Mouse (Mus musculus): ENCODE data around the gene Abraxas2. TPM values are rescaled to one million over a fixed set of nuclear protein-coding genes. Genes with fewer than 3 reads are reported as not detected.
A peak's percentile ranks its signal among the peaks of the same experiment; 100 is the strongest.

Abraxas2 gene
- polyA plus RNA-seq, 1 experiment, result 24.0 TPM

GRCm38 (mm10) chr7:132892806-132893205 is 33.8 kb downstream of the Abraxas2 start:
- H3K27ac ChIP-seq (ENCODE audit: insufficient read depth, low read length), result no peak overlapping the region
- H3K4me1 ChIP-seq (ENCODE audit: control insufficient read depth, insufficient read depth, low read length), result peaks cover 3% of the 10 kb centered on the region; the same call in 1 of the 2 replicates
- TF ChIP-seq POLR2A (IDR thresholded peaks at IDR 0.05; ENCODE audit: extremely low read depth, insufficient read depth, low read length) (no peak), CTCF (IDR thresholded peaks at IDR 0.05; ENCODE audit: extremely low read depth, insufficient read depth, low read length) (no peak)
- no peak overlapping the region for H3K4me3 ChIP-seq (ENCODE audit: insufficient read depth, low read length)

- TF ChIP-seq POLR2A (IDR thresholded peaks at IDR 0.05; ENCODE audit: extremely low read depth, insufficient read depth, low read length) (no peak), CTCF (IDR thresholded peaks at IDR 0.05; ENCODE audit: extremely low read depth, insufficient read depth, low read length) (no peak)
- Histone ChIP-seq H3K4me1 (ENCODE audit: control insufficient read depth, insufficient read depth, low read length) (peaks cover 3% of the 10 kb centered on the region; the same call in 1 of the 2 replicates), H3K27ac (ENCODE audit: insufficient read depth, low read length) (no peak overlapping the region), H3K4me3 (ENCODE audit: insufficient read depth, low read length) (no peak overlapping the region)
These were observed 34.3 kb downstream of the Abraxas2 start for GRCm38 (mm10) chr7:132893336-132893735.

GRCm38 (mm10) chr7:132894841-132895555 is 36.0 kb downstream of the Abraxas2 start:
- Histone ChIP-seq H3K4me1 (ENCODE audit: control insufficient read depth, insufficient read depth, low read length) (peaks cover 3% of the 10 kb centered on the region; the same call in 1 of the 2 replicates), H3K27ac (ENCODE audit: insufficient read depth, low read length) (no peak overlapping the region), H3K4me3 (ENCODE audit: insufficient read depth, low read length) (no peak overlapping the region)
- TF ChIP-seq POLR2A (IDR thresholded peaks at IDR 0.05; ENCODE audit: extremely low read depth, insufficient read depth, low read length), result no peak
- no peak for TF ChIP-seq CTCF (IDR thresholded peaks at IDR 0.05; ENCODE audit: extremely low read depth, insufficient read depth, low read length)

DNA sequence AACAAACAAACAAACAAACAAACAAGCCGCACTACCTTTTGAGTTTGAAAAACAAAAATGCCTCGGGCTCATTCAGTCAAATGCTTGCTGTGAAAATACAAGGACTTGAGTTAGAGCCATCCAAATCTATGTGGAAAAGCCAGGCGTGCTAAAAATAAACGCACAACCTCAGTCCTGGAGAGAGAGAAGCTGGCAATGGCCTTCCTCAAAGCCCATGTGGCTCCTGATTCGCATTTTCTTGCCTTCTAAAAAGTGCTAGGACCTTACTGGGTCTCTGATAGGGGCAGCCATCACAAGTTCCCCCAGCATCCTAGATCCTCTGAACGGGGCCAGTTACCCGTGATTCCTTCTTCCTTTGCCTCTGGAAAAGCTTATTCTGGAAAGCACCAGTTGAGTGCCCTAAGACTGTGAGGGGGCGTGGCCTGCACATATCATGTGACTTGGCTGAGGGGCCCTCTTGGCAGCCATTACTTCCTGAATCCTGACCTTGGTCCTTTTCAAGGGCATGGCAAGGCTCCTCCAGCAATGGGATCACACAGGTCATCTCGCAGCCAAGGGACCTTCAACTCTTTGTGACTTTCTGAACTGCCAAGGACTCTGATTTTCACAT is 37.3 kb downstream of the Abraxas2 start:
- no peak for TF ChIP-seq CTCF (IDR thresholded peaks at IDR 0.05; ENCODE audit: extremely low read depth, insufficient read depth, low read length)
- TF ChIP-seq POLR2A (IDR thresholded peaks at IDR 0.05; ENCODE audit: extremely low read depth, insufficient read depth, low read length), result no peak
- no peak overlapping the region for H3K4me3 ChIP-seq (ENCODE audit: insufficient read depth, low read length)
- no peak overlapping the region for H3K27ac ChIP-seq (ENCODE audit: insufficient read depth, low read length)
- H3K4me1 ChIP-seq (ENCODE audit: control insufficient read depth, insufficient read depth, low read length), result peaks cover 3% of the 10 kb centered on the region; the same call in 1 of the 2 replicates

DNA sequence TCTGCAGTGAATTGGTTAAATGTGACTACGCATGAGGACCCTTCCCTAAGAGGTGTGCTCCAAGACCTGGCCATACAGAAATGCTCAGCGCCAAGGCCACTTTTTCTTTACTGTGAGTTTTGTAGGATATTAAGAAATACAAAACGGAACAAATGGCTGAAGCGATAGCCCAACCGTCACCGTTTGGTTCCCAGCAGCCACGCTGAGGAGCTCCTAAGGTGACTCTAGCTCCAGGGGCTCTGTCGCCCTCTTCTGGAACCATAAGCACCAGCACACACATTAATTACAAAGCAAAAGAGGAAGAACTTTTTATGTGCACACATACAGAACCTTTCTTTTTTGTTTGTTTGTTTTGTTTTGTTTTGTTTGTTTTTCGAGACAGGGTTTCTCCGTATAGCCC is 38.2 kb downstream of the Abraxas2 start:
- Histone ChIP-seq H3K4me1 (ENCODE audit: control insufficient read depth, insufficient read depth, low read length) (peaks cover 3% of the 10 kb centered on the region; the same call in 1 of the 2 replicates), H3K4me3 (ENCODE audit: insufficient read depth, low read length) (no peak overlapping the region), H3K27ac (ENCODE audit: insufficient read depth, low read length) (no peak overlapping the region)
- TF ChIP-seq CTCF (IDR thresholded peaks at IDR 0.05; ENCODE audit: extremely low read depth, insufficient read depth, low read length), result no peak
- TF ChIP-seq POLR2A (IDR thresholded peaks at IDR 0.05; ENCODE audit: extremely low read depth, insufficient read depth, low read length), result no peak

- no peak overlapping the region for H3K27ac ChIP-seq (ENCODE audit: insufficient read depth, low read length)
- no peak overlapping the region for H3K4me3 ChIP-seq (ENCODE audit: insufficient read depth, low read length)
- H3K4me1 ChIP-seq (ENCODE audit: control insufficient read depth, insufficient read depth, low read length), result peaks cover 3% of the 10 kb centered on the region; the same call in 1 of the 2 replicates
- TF ChIP-seq CTCF (IDR thresholded peaks at IDR 0.05; ENCODE audit: extremely low read depth, insufficient read depth, low read length) (peak; percentile 35; the same call in 1 of the 2 replicates), POLR2A (IDR thresholded peaks at IDR 0.05; ENCODE audit: extremely low read depth, insufficient read depth, low read length) (no peak)
These were observed 39.2 kb downstream of the Abraxas2 start for GRCm38 (mm10) chr7:132898234-132898633.

DNA sequence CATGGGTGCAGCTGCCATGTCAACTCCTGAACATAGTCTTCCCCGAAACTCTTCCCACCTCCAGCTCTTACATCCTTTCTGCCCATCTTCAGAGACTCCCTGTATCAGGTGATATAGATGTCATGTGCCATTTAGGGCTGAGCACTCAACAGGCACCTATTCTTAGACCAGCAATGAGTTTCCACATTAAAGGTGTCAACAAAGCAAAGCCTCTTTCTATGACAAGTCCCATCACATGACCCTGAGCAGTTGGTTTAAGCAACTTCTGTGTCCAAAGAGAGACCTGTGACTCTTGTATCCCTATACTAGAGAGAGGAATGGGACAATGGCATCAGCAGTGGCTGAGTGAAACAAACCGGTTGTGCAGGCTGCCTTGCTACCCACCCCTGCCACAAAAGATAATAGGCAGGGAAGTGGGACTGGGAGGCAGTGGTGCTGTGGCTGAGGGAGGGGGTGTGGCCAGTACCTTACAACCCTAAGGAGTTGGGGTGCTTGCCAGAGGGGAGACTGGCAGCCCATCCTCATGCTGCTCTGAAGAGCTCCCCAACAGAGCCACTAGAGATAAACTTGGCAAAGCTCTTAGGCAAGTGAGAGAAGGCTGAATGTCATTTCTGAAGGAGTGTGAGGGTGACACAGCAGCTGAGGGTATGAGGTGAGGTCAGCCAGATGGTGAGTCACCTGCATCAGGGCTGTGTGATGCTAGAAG is 42.0 kb downstream of the Abraxas2 start:
- H3K27ac ChIP-seq (ENCODE audit: insufficient read depth, low read length), result no peak overlapping the region
- no peak for TF ChIP-seq POLR2A (IDR thresholded peaks at IDR 0.05; ENCODE audit: extremely low read depth, insufficient read depth, low read length)
- no peak for TF ChIP-seq CTCF (IDR thresholded peaks at IDR 0.05; ENCODE audit: extremely low read depth, insufficient read depth, low read length)

GRCm38 (mm10) chr7:132903796-132904195 is 44.8 kb downstream of the Abraxas2 start:
- Histone ChIP-seq H3K4me3 (ENCODE audit: insufficient read depth, low read length) (no peak overlapping the region), H3K27ac (ENCODE audit: insufficient read depth, low read length) (no peak overlapping the region), H3K4me1 (ENCODE audit: control insufficient read depth, insufficient read depth, low read length) (no peaks in the 10 kb centered on the region)
- TF ChIP-seq POLR2A (IDR thresholded peaks at IDR 0.05; ENCODE audit: extremely low read depth, insufficient read depth, low read length) (no peak), CTCF (IDR thresholded peaks at IDR 0.05; ENCODE audit: extremely low read depth, insufficient read depth, low read length) (no peak)

More for the DNA sequence above, 42.0 kb downstream of the Abraxas2 start:
- Histone ChIP-seq H3K4me3 (ENCODE audit: insufficient read depth, low read length) (no peak overlapping the region), H3K4me1 (ENCODE audit: control insufficient read depth, insufficient read depth, low read length) (no peaks in the 10 kb centered on the region)

DNA sequence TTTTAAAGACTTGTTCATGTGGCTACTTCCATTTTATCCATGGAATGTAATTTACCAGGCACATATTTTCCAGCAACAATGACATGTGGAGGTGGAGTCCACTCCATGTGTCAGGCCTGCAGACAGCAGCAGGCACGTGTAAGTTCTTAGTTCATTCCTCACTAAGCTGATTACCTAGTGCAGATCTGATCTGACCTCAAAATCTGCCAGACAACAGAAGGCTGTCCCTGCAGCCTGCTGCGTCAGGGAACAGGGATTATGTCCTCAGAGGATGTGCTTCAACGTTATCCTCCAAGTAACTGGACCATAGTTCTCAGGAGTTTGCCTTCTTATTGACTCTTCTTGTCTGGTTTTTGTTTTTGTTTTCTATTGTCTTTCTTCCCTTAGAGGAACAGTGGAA is 62.9 kb downstream of the Abraxas2 start:
- Histone ChIP-seq H3K27ac (ENCODE audit: insufficient read depth, low read length) (no peak overlapping the region), H3K4me3 (ENCODE audit: insufficient read depth, low read length) (no peak overlapping the region), H3K4me1 (ENCODE audit: control insufficient read depth, insufficient read depth, low read length) (no peaks in the 10 kb centered on the region)
- TF ChIP-seq CTCF (IDR thresholded peaks at IDR 0.05; ENCODE audit: extremely low read depth, insufficient read depth, low read length), result no peak
- TF ChIP-seq POLR2A (IDR thresholded peaks at IDR 0.05; ENCODE audit: extremely low read depth, insufficient read depth, low read length), result no peak
